Mouse (Mus musculus) intestine, postnatal 0 days (tissue): ENCODE measurements at regions not wholly inside any gene's neighbourhood (a gene's known extent, or its start where the extent isn't known, plus 50 kb on each side); places are given as distances from the start of the nearest gene placed in this dataset.

ENCODE experiments used
- ATAC-seq: fragments of 200-750 bp; cut with Nextera tagmentation; 2 replicates; pipeline ENCODE4 v1.8.0; 2017; ENCODE audit warnings: mild to moderate bottlenecking, moderate TSS enrichment, moderate library complexity
- H3K27ac ChIP-seq: fragments of 300-500 bp; sonication (generic); 2 replicates; pipeline ENCODE4 v1.5.1; 2014; ENCODE audit warnings: mild to moderate bottlenecking, low read depth, low read length, moderate library complexity
- H3K27me3 ChIP-seq: fragments of 300-500 bp; sonication (generic); replicated peaks from 2 replicates; pipeline ENCODE4 v1.6.1; 2014; ENCODE audit warnings: low read length, mixed read lengths; ENCODE audit not compliant: control insufficient read depth, insufficient read depth
- H3K36me3 ChIP-seq: fragments of 300-500 bp; sonication (generic); 2 replicates; pipeline ENCODE4 v1.6.1; 2014; ENCODE audit warnings: mild to moderate bottlenecking, moderate library complexity; ENCODE audit not compliant: control insufficient read depth, insufficient read depth
- H3K4me1 ChIP-seq: fragments of 300-500 bp; sonication (generic); replicated peaks from 2 replicates; pipeline ENCODE4 v1.6.1; 2014; ENCODE audit warnings: antibody characterized with exemption, low read length, mixed read lengths; ENCODE audit not compliant: control insufficient read depth, insufficient read depth
- H3K4me2 ChIP-seq: fragments of 300-500 bp; sonication (generic); replicated peaks from 2 replicates; pipeline ENCODE4 v1.6.1; 2014; ENCODE audit warnings: low read depth, mild to moderate bottlenecking, moderate library complexity
- H3K4me3 ChIP-seq: fragments of 300-500 bp; sonication (generic); 2 replicates; pipeline ENCODE4 v1.5.1; 2014; ENCODE audit warnings: low read depth, low read length
- H3K9ac ChIP-seq: fragments of 300-500 bp; sonication (generic); 2 replicates; pipeline ENCODE4 v1.6.1; 2014; ENCODE audit warnings: mild to moderate bottlenecking, low read depth, low read length
- H3K9me3 ChIP-seq: fragments of 300-500 bp; sonication (generic); 2 replicates; pipeline ENCODE4 v1.6.1; 2016; ENCODE audit warnings: mixed run types; ENCODE audit not compliant: control insufficient read depth
- CTCF ChIP-seq: sonication (generic); IDR thresholded peaks from 2 replicates; pipeline ENCODE4 v1.5.1; 2016; ENCODE audit warnings: low read depth, mild to moderate bottlenecking, control low read depth, antibody characterized with exemption, moderate library complexity
- WGBS: fragments of 180-500 bp; shearing (Covaris S2); extraction: QIAGEN DNeasy Blood & Tissue Kit; methylation state at CpG from one replicate; pipeline ENCODE4 v1.1.7; 2014; 5-methylcytosine and 5-hydroxymethylcytosine counted together

- Histone ChIP-seq H3K9me3 (no peaks in the 10 kb centered on the region), H3K4me3 (no peak overlapping the region), H3K36me3 (no peaks in the 10 kb centered on the region), H3K27me3 (no peaks in the 10 kb centered on the region), H3K4me2 (no peak overlapping the region), H3K9ac (no peak overlapping the region), H3K4me1 (0 out of 2 replicates have a peak, but pooled peaks cover 4% of the 10 kb centered on the region), H3K27ac (no peak overlapping the region)
- ATAC-seq = 0 out of 2 replicates have a peak, but pooled peaks have one; percentile 19
- WGBS = 37% methylated on average over 1 of the region's 1 CpGs
- no peak for TF ChIP-seq CTCF
Measured at GRCm38 (mm10) chr8:78162046-78162445, 51.1 kb upstream of the Ttc29 start.

GRCm38 (mm10) chr8:78162763-78163508 is 50.2 kb upstream of the Ttc29 start:
- peak; percentile 84 for ATAC-seq
- H3K4me1 ChIP-seq = 0 out of 2 replicates have a peak, but pooled peaks cover 4% of the 10 kb centered on the region
- H3K4me2 ChIP-seq = no peak overlapping the region
- H3K27me3 ChIP-seq = no peaks in the 10 kb centered on the region
- H3K36me3 ChIP-seq = no peaks in the 10 kb centered on the region
- no peaks in the 10 kb centered on the region for H3K9me3 ChIP-seq
- peak overlapping the region; percentile 50; the same call in 1 of the 2 replicates for H3K27ac ChIP-seq
- TF ChIP-seq CTCF = no peak
- H3K9ac ChIP-seq = no peak overlapping the region
- no peak overlapping the region for H3K4me3 ChIP-seq
- WGBS = 48% methylated on average over 5 of the region's 5 CpGs
